Mouse (Mus musculus) testis, adult 2 months (tissue): ENCODE measurements around the gene Smg6. TPM values are rescaled to one million over a fixed set of nuclear protein-coding genes. Genes with fewer than 3 reads are reported as not detected.

ENCODE experiments used
- H3K27ac ChIP-seq: fragments of 200-500 bp; 2 replicates; pipeline ENCODE4 v1.5.1; 2012; ENCODE audit warnings: low read depth, low read length; ENCODE audit not compliant: control insufficient read depth, insufficient read depth
- H3K27me3 ChIP-seq: fragments of 200-500 bp; 2 replicates; pipeline ENCODE4 v1.6.1; 2012; ENCODE audit warnings: mild to moderate bottlenecking, low read length, moderate library complexity; ENCODE audit not compliant: control insufficient read depth, insufficient read depth
- H3K36me3 ChIP-seq: fragments of 200-500 bp; 2 replicates; pipeline ENCODE4 v1.6.1; 2012; ENCODE audit warnings: mild to moderate bottlenecking, low read length; ENCODE audit not compliant: control insufficient read depth, insufficient read depth
- H3K4me1 ChIP-seq: fragments of 200-500 bp; 2 replicates; pipeline ENCODE4 v1.6.1; 2012; ENCODE audit warnings: low read length; ENCODE audit not compliant: control insufficient read depth, insufficient read depth
- H3K4me3 ChIP-seq: fragments of 200-500 bp; 2 replicates; pipeline ENCODE4 v1.5.1; 2012; ENCODE audit warnings: low read depth, mild to moderate bottlenecking, low read length, moderate library complexity, mixed read lengths; ENCODE audit not compliant: control insufficient read depth
- CTCF ChIP-seq: fragments of 200-500 bp; IDR thresholded peaks from 2 replicates; pipeline ENCODE4 v1.5.1; 2012; ENCODE audit warnings: low read depth, mild to moderate bottlenecking, inconsistent platforms, low read length, moderate library complexity; ENCODE audit not compliant: control insufficient read depth, insufficient read depth, insufficient replicate concordance
- POLR2A ChIP-seq: fragments of 200-500 bp; IDR thresholded peaks from 2 replicates; pipeline ENCODE4 v1.6.1; 2012; ENCODE audit warnings: low read depth, mild to moderate bottlenecking, inconsistent platforms, low read length, moderate library complexity; ENCODE audit not compliant: control insufficient read depth
- polyA plus RNA-seq: library from polyadenylated mRNA; depleted of rRNA; stranded (reverse); fragments of >200 nt; gene quantifications from 2 replicates; pipeline ENCODE4 v1.2.3, GENCODE M21; 2012

The Smg6 gene
- polyA plus RNA-seq, 1 experiment: 76.8 TPM

- Histone ChIP-seq H3K36me3 (no peaks in the 10 kb centered on the region), H3K4me1 (peaks cover 6% of the 10 kb centered on the region), H3K4me3 (peak within 1 kb of the TSS; percentile 87), H3K27me3 (no peaks in the 10 kb centered on the region), H3K27ac (peak within 1 kb of the TSS; percentile 90)
- TF ChIP-seq CTCF (no peak), POLR2A (peak; percentile 2; the same call in 1 of the 2 replicates)
Observed at GRCm38 (mm10) chr11:74896901-74897677, 28.5 kb upstream of the Smg6 start, which contains the start of gene Sgsm2. TSS of gene Sgsm2 (minus strand) at chr11:74897060.

GRCm38 (mm10) chr11:74897678-74898516, 27.7 kb upstream of the Smg6 start, which contains the start of gene Tsr1:
TSS of gene Tsr1 (plus strand) at chr11:74898071.
- TF ChIP-seq POLR2A (peak; percentile 71), CTCF (no peak)
- H3K4me3 ChIP-seq: peak within 1 kb of the TSS; percentile 87
- H3K27me3 ChIP-seq: no peaks in the 10 kb centered on the region
- peaks cover 6% of the 10 kb centered on the region for H3K4me1 ChIP-seq
- H3K36me3 ChIP-seq: no peaks in the 10 kb centered on the region
- H3K27ac ChIP-seq: peak within 1 kb of the TSS; percentile 90

GRCm38 (mm10) chr11:74898517-74898827, 27.2 kb upstream of the Smg6 start:
- Histone ChIP-seq H3K36me3 (no peaks in the 10 kb centered on the region), H3K4me3 (peak overlapping the region; percentile 87), H3K4me1 (peaks cover 6% of the 10 kb centered on the region), H3K27me3 (no peaks in the 10 kb centered on the region), H3K27ac (peak overlapping the region; percentile 90; the same call in 1 of the 2 replicates)
- TF ChIP-seq POLR2A (no peak), CTCF (no peak)

- H3K36me3 ChIP-seq: no peaks in the 10 kb centered on the region; the same call in 1 of the 2 replicates
- H3K4me1 ChIP-seq: peaks cover 2% of the 10 kb centered on the region; the same call in 1 of the 2 replicates
- no peak overlapping the region for H3K27ac ChIP-seq
- H3K4me3 ChIP-seq: no peak overlapping the region
- TF ChIP-seq POLR2A (no peak), CTCF (no peak)
- H3K27me3 ChIP-seq: no peaks in the 10 kb centered on the region
Observed at GRCm38 (mm10) chr11:74901555-74901954, 24.1 kb upstream of the Smg6 start.

GRCm38 (mm10) chr11:74902416-74902815, 23.2 kb upstream of the Smg6 start:
- no peak for TF ChIP-seq CTCF
- Histone ChIP-seq H3K4me3 (no peak overlapping the region), H3K4me1 (no peaks in the 10 kb centered on the region; the same call in 1 of the 2 replicates), H3K27me3 (no peaks in the 10 kb centered on the region), H3K27ac (no peak overlapping the region), H3K36me3 (no peaks in the 10 kb centered on the region; the same call in 1 of the 2 replicates)

- no peaks in the 10 kb centered on the region for H3K27me3 ChIP-seq
- peaks cover 6% of the 10 kb centered on the region for H3K36me3 ChIP-seq
- no peak overlapping the region for H3K27ac ChIP-seq
- H3K4me1 ChIP-seq: no peaks in the 10 kb centered on the region
- no peak for TF ChIP-seq CTCF
- no peak for TF ChIP-seq POLR2A
- H3K4me3 ChIP-seq: no peak overlapping the region
Observed at GRCm38 (mm10) chr11:74907850-74908249, 17.8 kb upstream of the Smg6 start.

GRCm38 (mm10) chr11:74908618-74909399, 16.8 kb upstream of the Smg6 start:
- TF ChIP-seq CTCF: no peak
- no peak for TF ChIP-seq POLR2A
- H3K27ac ChIP-seq: no peak overlapping the region
- no peak overlapping the region for H3K4me3 ChIP-seq
- H3K36me3 ChIP-seq: peaks cover 6% of the 10 kb centered on the region
- H3K4me1 ChIP-seq: no peaks in the 10 kb centered on the region
- no peaks in the 10 kb centered on the region for H3K27me3 ChIP-seq
